Mouse (Mus musculus) right cerebral cortex, postnatal 25 days (tissue): ENCODE measurements around the gene Tmem217.

Experiments used
- DNase-seq: peaks from one replicate; pipeline ENCODE4 v3.0.0; 2022

The Tmem217 gene

GRCm38 (mm10) chr17:29488257-29488977 is 63.8 kb downstream of the Tmem217 start:
- no peak for DNase-seq

- no peak for DNase-seq
Observed at GRCm38 (mm10) chr17:29485336-29486233, 66.6 kb downstream of the Tmem217 start.

- DNase-seq: no peak
Observed at GRCm38 (mm10) chr17:29484431-29484830, 67.8 kb downstream of the Tmem217 start.

- no peak for DNase-seq
Observed at GRCm38 (mm10) chr17:29483282-29483681, 68.9 kb downstream of the Tmem217 start.

GRCm38 (mm10) chr17:29482632-29483031 is 69.6 kb downstream of the Tmem217 start:
- DNase-seq: no peak

- DNase-seq: no peak
Observed at GRCm38 (mm10) chr17:29480256-29480655, 71.9 kb downstream of the Tmem217 start.

GRCm38 (mm10) chr17:29478271-29478670 is 73.9 kb downstream of the Tmem217 start:
- no peak for DNase-seq

GRCm38 (mm10) chr17:29477357-29477756 is 74.8 kb downstream of the Tmem217 start:
- DNase-seq: no peak

- DNase-seq: no peak
Observed at GRCm38 (mm10) chr17:29476461-29476860, 75.7 kb downstream of the Tmem217 start.
